Mouse (Mus musculus) E14TG2a.4 (cell line): ENCODE measurements at regions not wholly inside any gene's neighbourhood (a gene's known extent, or its start where the extent isn't known, plus 50 kb on each side); places are given as distances from the start of the nearest gene placed in this dataset.

Experiments
- H3K27me3 ChIP-seq: 2 replicates; pipeline ENCODE4 v1.6.1; 2014; ENCODE audit warnings: low read length, control low read depth; ENCODE audit not compliant: insufficient read depth
- H3K36me3 ChIP-seq: 2 replicates; pipeline ENCODE4 v1.6.1; 2014; ENCODE audit warnings: low read length, control low read depth; ENCODE audit not compliant: insufficient read depth
- H3K4me1 ChIP-seq: replicated peaks from 2 replicates; pipeline ENCODE4 v1.6.1; 2014; ENCODE audit warnings: low read depth, low read length, control low read depth
- H3K4me3 ChIP-seq: replicated peaks from 2 replicates; pipeline ENCODE4 v1.5.1; 2014; ENCODE audit warnings: mild to moderate bottlenecking, low read length
- H3K9me3 ChIP-seq: 2 replicates; pipeline ENCODE4 v1.6.1; 2014; ENCODE audit warnings: low read length, control low read depth
- CTCF ChIP-seq: conservative IDR thresholded peaks from 2 replicates; pipeline ENCODE4 v1.5.1; 2014; ENCODE audit warnings: low read length
- NANOG ChIP-seq: IDR thresholded peaks from 2 replicates; pipeline ENCODE4 v1.6.1; 2014; ENCODE audit warnings: borderline replicate concordance, low read length, mixed read lengths
- POU5F1 ChIP-seq: IDR thresholded peaks from 2 replicates; pipeline ENCODE4 v1.6.1; 2014; ENCODE audit warnings: low read length, borderline replicate concordance

GRCm38 (mm10) chr6:49523184-49523583 is 127.8 kb downstream of the Stk31 start:
- Histone ChIP-seq H3K9me3 (no peaks in the 10 kb centered on the region), H3K4me1 (no peaks in the 10 kb centered on the region), H3K27me3 (no peaks in the 10 kb centered on the region), H3K4me3 (no peak overlapping the region), H3K36me3 (no peaks in the 10 kb centered on the region)
- TF ChIP-seq CTCF (no peak), NANOG (no peak), POU5F1 (no peak)

DNA sequence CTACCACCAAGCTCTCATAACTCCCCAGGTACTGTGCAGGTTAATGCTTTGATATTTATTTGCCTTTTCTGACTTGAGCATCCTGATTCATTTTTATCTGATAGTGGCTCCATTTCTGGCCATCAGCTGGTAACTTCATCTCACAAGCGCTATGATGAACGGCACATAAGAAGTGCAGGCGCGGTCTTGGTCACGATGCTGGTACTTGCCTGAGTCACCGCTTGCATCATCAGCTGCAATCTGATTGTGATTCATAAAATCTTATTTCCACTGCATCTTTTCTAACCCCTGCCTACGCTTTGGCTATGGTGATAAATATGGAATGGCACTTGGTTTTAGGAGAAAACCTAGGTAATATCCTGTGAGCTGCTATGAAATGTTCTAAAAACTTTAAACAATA is 128.3 kb downstream of the Stk31 start:
- Histone ChIP-seq H3K36me3 (no peaks in the 10 kb centered on the region), H3K9me3 (no peaks in the 10 kb centered on the region), H3K4me3 (no peak overlapping the region), H3K27me3 (no peaks in the 10 kb centered on the region), H3K4me1 (no peaks in the 10 kb centered on the region)
- TF ChIP-seq NANOG (no peak), POU5F1 (no peak)

DNA sequence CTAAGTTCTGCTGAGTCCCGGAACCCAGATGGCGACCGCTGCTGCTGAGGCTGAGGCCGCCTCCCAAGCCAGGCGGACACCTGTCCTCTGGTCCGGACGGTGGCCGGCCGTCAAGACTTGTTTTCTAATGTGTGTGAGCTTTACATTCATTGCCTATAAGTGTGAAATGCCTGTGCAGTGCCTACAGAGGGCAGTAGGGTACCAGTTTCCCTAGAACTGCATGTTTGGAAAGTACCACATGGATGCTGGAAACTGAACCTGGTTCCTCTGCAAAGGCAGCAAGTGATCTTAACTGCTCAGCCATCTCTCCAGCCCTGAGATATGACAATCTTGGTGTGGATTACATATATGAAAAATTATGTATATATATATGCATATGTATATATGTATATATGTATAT is 138.6 kb downstream of the Stk31 start:
- Histone ChIP-seq H3K36me3 (no peaks in the 10 kb centered on the region), H3K9me3 (no peaks in the 10 kb centered on the region), H3K27me3 (no peaks in the 10 kb centered on the region), H3K4me1 (no peaks in the 10 kb centered on the region), H3K4me3 (peak overlapping the region; percentile 46)
- TF ChIP-seq POU5F1, result no peak
- TF ChIP-seq CTCF, result peak; percentile 54

DNA sequence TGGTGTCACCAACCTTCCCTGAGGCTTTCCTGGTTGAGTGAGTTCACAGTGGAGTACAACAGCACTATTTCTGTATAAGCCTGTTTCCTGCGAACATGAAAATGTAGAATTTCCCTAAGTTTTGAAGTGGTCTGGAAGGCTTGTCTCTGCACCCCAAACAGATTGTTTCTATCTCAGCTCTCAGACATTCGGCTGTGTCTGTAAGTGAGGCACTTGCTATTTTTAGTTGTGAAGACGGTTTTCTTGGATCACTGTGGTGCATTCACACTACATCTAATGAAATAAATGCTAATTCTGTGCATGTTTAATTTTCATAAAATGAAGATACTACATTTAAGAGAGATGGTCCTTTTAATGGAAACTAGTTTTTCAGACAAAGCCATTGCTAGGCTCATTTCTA is 139.1 kb downstream of the Stk31 start:
- Histone ChIP-seq H3K4me1 (no peaks in the 10 kb centered on the region), H3K9me3 (no peaks in the 10 kb centered on the region), H3K27me3 (no peaks in the 10 kb centered on the region), H3K4me3 (no peak overlapping the region), H3K36me3 (no peaks in the 10 kb centered on the region)
- TF ChIP-seq NANOG (no peak), CTCF (no peak), POU5F1 (no peak)

DNA sequence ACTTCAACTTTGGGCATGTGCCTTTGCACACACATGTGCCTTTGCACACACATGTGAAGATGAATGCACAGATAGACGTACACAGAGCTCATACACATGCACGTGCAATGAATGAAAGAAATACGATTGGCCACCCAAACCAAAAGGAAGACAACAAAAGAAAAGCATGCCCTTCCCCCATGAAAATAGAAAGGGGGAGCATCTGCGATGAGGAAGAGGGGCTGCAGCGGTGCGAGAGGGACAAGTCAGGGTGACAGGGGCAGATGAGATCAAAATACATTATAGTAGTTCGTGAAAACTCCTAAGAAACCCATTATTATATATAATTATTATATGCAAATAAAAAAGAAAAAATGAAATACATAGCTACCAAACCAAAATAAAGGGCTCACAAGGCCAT is 149.5 kb downstream of the Stk31 start:
- H3K4me3 ChIP-seq, result no peak overlapping the region
- peaks cover 7% of the 10 kb centered on the region; the same call in 1 of the 2 replicates for H3K9me3 ChIP-seq
- H3K36me3 ChIP-seq, result no peaks in the 10 kb centered on the region
- no peak for TF ChIP-seq NANOG
- TF ChIP-seq CTCF, result no peak
- no peak for TF ChIP-seq POU5F1
- H3K4me1 ChIP-seq, result no peaks in the 10 kb centered on the region
- H3K27me3 ChIP-seq, result no peaks in the 10 kb centered on the region

- no peaks in the 10 kb centered on the region for H3K27me3 ChIP-seq
- H3K36me3 ChIP-seq, result no peaks in the 10 kb centered on the region
- no peaks in the 10 kb centered on the region for H3K9me3 ChIP-seq
- H3K4me3 ChIP-seq, result no peak overlapping the region
- no peak for TF ChIP-seq NANOG
- no peak for TF ChIP-seq CTCF
- no peak for TF ChIP-seq POU5F1
- H3K4me1 ChIP-seq, result no peaks in the 10 kb centered on the region
These were observed 159.7 kb downstream of the Stk31 start for GRCm38 (mm10) chr6:49555069-49555468.

DNA sequence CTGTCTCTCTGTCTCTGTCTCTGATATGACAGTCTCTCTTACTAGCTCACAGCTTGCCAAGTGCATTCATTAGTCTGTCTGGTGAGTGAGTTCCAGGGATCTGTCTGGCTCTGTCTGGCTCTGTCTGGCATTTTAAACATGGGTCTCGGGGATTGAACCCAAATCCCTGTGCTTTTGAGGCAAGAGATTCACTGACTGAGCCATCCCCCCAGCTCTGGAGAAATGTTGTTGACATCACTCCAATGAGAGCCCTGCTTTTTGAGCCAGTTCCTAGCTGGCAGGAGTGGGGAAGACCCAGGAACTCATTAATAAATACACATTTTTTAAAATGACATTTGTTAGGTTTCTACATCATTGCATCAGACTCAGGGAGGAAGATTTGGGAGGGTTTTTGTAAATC is 163.1 kb downstream of the Stk31 start:
- Histone ChIP-seq H3K4me1 (no peaks in the 10 kb centered on the region), H3K9me3 (no peaks in the 10 kb centered on the region), H3K27me3 (no peaks in the 10 kb centered on the region), H3K36me3 (no peaks in the 10 kb centered on the region), H3K4me3 (no peak overlapping the region)
- TF ChIP-seq POU5F1, result no peak
- no peak for TF ChIP-seq NANOG
- TF ChIP-seq CTCF, result no peak

DNA sequence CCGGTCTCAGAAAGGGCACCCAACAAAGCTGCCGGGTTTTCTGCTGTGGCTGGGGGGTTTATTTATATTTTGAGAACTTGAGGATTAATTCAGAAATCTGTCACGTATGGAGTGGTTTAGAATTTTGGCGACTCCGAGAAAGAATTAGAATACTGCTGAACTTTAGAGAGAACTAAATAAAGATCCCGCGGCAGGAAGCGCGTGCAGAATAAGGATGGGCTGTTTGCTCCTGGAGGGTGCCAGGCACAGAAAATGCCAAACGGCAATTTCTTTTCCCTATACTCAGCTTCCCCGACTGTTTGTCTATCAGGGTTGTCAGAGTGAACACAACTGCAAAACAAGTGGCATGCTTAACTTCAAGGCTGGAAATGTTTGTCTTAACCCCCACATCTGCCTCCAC is 163.7 kb downstream of the Stk31 start:
- no peaks in the 10 kb centered on the region for H3K4me1 ChIP-seq
- no peaks in the 10 kb centered on the region for H3K9me3 ChIP-seq
- no peaks in the 10 kb centered on the region for H3K36me3 ChIP-seq
- H3K4me3 ChIP-seq, result no peak overlapping the region
- TF ChIP-seq NANOG (no peak), CTCF (no peak), POU5F1 (no peak)
- no peaks in the 10 kb centered on the region for H3K27me3 ChIP-seq

DNA sequence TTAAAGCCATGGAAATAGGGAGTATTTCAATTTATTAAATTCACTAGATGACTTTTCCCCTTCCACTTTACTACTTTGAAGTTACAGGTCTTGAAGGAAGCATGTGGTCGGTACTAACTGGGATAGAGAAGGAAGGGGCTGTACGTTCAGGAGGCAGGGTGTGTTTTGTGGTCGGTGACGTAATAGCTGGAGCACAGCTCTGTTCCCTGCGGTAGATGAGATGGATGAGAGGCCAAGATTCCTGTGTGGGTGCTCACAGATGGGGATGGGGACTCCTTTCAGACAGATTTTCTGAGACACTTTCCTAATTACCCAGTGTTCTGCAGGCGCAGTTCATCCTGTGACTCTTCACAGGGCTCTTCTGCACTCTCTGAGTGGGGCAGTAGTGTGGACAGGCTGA is 182.9 kb downstream of the Stk31 start:
- TF ChIP-seq CTCF (no peak), NANOG (no peak), POU5F1 (no peak)
- Histone ChIP-seq H3K4me1 (no peaks in the 10 kb centered on the region), H3K4me3 (no peak overlapping the region), H3K27me3 (no peaks in the 10 kb centered on the region), H3K36me3 (no peaks in the 10 kb centered on the region), H3K9me3 (no peaks in the 10 kb centered on the region)

DNA sequence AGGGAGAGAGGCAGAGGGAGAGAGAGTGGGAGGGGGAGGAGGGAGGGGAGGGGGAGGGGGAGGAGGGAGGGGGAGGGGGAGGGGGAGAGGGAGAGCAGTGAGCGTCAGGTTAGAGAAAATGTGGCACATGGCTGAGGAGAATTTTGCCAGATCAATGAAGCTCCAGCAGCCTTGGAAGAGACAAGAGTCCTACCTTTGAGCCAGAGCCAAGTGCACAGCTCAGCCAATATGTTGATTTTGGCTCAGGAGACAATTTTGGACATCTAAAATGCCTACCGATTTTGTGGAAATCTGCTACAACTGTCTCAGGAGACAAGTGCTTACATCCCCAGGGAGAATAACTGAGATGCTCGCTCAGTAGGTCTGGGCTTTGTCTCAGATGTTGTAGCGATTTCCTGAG is 184.3 kb downstream of the Stk31 start:
- H3K36me3 ChIP-seq, result no peaks in the 10 kb centered on the region
- H3K9me3 ChIP-seq, result no peaks in the 10 kb centered on the region
- H3K4me1 ChIP-seq, result no peaks in the 10 kb centered on the region
- TF ChIP-seq CTCF (no peak), NANOG (no peak), POU5F1 (no peak)
- H3K27me3 ChIP-seq, result 0 out of 2 replicates have a peak, but pooled peaks cover 3% of the 10 kb centered on the region
- no peak overlapping the region for H3K4me3 ChIP-seq
